Mouse (Mus musculus) heart, embryonic 13.5 days (tissue): ENCODE measurements around the gene Ifitm3. TPM values are rescaled to one million over a fixed set of nuclear protein-coding genes. Genes with fewer than 3 reads are reported as not detected.
A peak's percentile ranks its signal among the peaks of the same experiment; 100 is the strongest.
"Not testable (repeated sequence)": the region's sequence is repeated elsewhere in the genome, so short reads cannot be mapped to it uniquely, and the experiment has no call there.

Experiments
- ATAC-seq: fragments of 200-750 bp; cut with Nextera tagmentation; 2 replicates; pipeline ENCODE4 v1.8.0; 2017; ENCODE audit warnings: moderate TSS enrichment; ENCODE audit not compliant: insufficient number of reproducible peaks, low FRiP score, low TSS enrichment; ENCODE audit errors: extremely low read depth
- H3K27ac ChIP-seq: fragments of 300-500 bp; sonication (generic); replicated peaks from 2 replicates; pipeline ENCODE4 v1.5.1; 2015; ENCODE audit warnings: moderate library complexity, mild to moderate bottlenecking, inconsistent platforms
- H3K27me3 ChIP-seq: fragments of 300-500 bp; sonication (generic); replicated peaks from 2 replicates; pipeline ENCODE4 v1.6.1; 2015; ENCODE audit warnings: mild to moderate bottlenecking, inconsistent platforms
- H3K36me3 ChIP-seq: fragments of 300-500 bp; sonication (generic); 2 replicates; pipeline ENCODE4 v1.6.1; 2015; ENCODE audit warnings: mild to moderate bottlenecking, inconsistent platforms
- H3K4me1 ChIP-seq: fragments of 300-500 bp; sonication (generic); 2 replicates; pipeline ENCODE4 v1.6.1; 2015; ENCODE audit warnings: inconsistent platforms
- H3K4me2 ChIP-seq: fragments of 300-500 bp; sonication (generic); 2 replicates; pipeline ENCODE4 v1.6.1; 2015; ENCODE audit warnings: inconsistent platforms, mild to moderate bottlenecking, moderate library complexity
- H3K4me3 ChIP-seq: fragments of 300-500 bp; sonication (generic); 2 replicates; pipeline ENCODE4 v1.5.1; 2015; ENCODE audit warnings: moderate library complexity, mild to moderate bottlenecking, inconsistent platforms
- H3K9ac ChIP-seq: fragments of 300-500 bp; sonication (generic); 2 replicates; pipeline ENCODE4 v1.6.1; 2015; ENCODE audit warnings: inconsistent platforms, mild to moderate bottlenecking, moderate library complexity
- H3K9me3 ChIP-seq: fragments of 300-500 bp; sonication (generic); 2 replicates; pipeline ENCODE4 v1.6.1; 2016; ENCODE audit warnings: inconsistent platforms
- WGBS: fragments of 180-500 bp; shearing (Covaris S2); methylation state at CpG from one replicate; pipeline ENCODE4 v1.1.7; 2015; ENCODE audit warnings: mixed read lengths; 5-methylcytosine and 5-hydroxymethylcytosine counted together
- polyA plus RNA-seq: library from polyadenylated mRNA; unstranded; fragments of >200 nt; fragmentation: Nextera tagmentation; extraction: Ambion mirVana; gene quantifications from 2 replicates; pipeline ENCODE4 v1.2.1, GENCODE M21; 2015

The Ifitm3 gene
- polyA plus RNA-seq, 1 experiment from 2014 or later: 73.2 TPM

- H3K27ac ChIP-seq: peak overlapping the region; percentile 75; the same call in 1 of the 2 replicates
- H3K4me3 ChIP-seq: no peak overlapping the region
- H3K9ac ChIP-seq: no peak overlapping the region
- no peak overlapping the region for H3K4me2 ChIP-seq
- no peaks in the 10 kb centered on the region for H3K36me3 ChIP-seq
- peaks cover 70% of the 10 kb centered on the region for H3K27me3 ChIP-seq
- peaks cover 19% of the 10 kb centered on the region for H3K4me1 ChIP-seq
- no peaks in the 10 kb centered on the region for H3K9me3 ChIP-seq
- no peak for ATAC-seq
- WGBS: 12% methylated on average over 7 of the region's 7 CpGs
Observed at GRCm38 (mm10) chr7:140970931-140971330, 39.6 kb downstream of the Ifitm3 start.

GRCm38 (mm10) chr7:140968710-140969109, 41.9 kb downstream of the Ifitm3 start:
- WGBS: 7% methylated on average over 3 of the region's 3 CpGs
- Histone ChIP-seq H3K27me3 (peaks cover 62% of the 10 kb centered on the region), H3K4me1 (peaks cover 13% of the 10 kb centered on the region)
- not testable (repeated sequence) for ATAC-seq, H3K4me3 ChIP-seq, H3K36me3 ChIP-seq, H3K27ac ChIP-seq, H3K9ac ChIP-seq, H3K9me3 ChIP-seq, H3K4me2 ChIP-seq

GRCm38 (mm10) chr7:140967862-140968591, 42.5 kb downstream of the Ifitm3 start:
- Histone ChIP-seq H3K4me3 (no peak overlapping the region), H3K9me3 (no peaks in the 10 kb centered on the region), H3K27ac (no peak overlapping the region), H3K9ac (no peak overlapping the region), H3K36me3 (no peaks in the 10 kb centered on the region), H3K4me2 (no peak overlapping the region), H3K4me1 (peaks cover 13% of the 10 kb centered on the region), H3K27me3 (peaks cover 55% of the 10 kb centered on the region)
- ATAC-seq: no peak; the same call in 1 of the 2 replicates
- 12% methylated on average over 14 of the region's 14 CpGs for WGBS

DNA sequence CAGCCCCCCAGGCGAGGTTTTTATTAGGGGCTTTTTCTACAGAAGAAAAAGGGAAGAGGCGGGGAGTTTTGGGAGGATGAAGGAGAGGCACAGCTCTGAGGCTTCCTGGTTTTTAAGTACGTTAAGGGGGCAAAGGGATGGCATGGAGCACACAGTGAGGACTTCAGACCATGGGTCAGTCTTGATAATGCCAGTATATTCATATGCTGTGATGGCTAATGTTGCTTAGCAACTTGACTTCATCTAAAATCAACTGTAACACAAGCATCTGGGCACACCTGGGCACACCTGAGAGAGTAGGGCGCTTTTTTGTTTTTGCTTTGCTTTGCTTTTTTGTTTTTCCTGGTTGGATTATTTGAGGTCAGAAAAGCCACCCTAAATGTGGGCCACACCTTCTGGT, 43.6 kb downstream of the Ifitm3 start, which contains the start of gene Ifitm1:
Ifitm1 (plus strand) TSS at position 301 of the 400 bp plus-strand sequence.
- 72% methylated on average over 4 of the region's 4 CpGs for WGBS
- no peak within 1 kb of the TSS for H3K27ac ChIP-seq
- H3K9me3 ChIP-seq: no peaks in the 10 kb centered on the region
- H3K4me1 ChIP-seq: peaks cover 13% of the 10 kb centered on the region
- ATAC-seq: no peak
- no peaks in the 10 kb centered on the region for H3K36me3 ChIP-seq
- H3K9ac ChIP-seq: no peak within 1 kb of the TSS
- no peak within 1 kb of the TSS for H3K4me3 ChIP-seq
- H3K27me3 ChIP-seq: peaks cover 49% of the 10 kb centered on the region
- no peak within 1 kb of the TSS for H3K4me2 ChIP-seq

DNA sequence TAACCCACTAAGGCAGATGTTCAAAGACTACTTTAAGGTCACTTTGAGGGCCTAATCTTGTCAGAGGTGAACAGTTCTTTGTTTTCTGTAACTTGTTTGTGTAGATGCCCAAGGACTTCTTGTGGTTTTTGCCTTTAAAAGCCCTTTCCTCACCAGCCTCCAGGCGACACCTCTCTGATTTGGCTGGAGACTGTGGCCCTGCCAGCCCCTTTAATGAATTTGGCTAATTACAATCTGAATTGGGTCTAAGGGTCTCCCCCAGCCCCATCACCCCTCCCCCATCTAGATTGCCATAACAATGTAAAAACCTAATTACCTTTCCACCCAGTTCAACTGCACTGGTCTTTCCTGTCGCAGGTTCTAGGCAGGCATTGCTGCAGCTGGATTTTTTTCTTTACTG, 47.8 kb downstream of the Ifitm3 start:
- ATAC-seq: no peak
- H3K9me3 ChIP-seq: no peaks in the 10 kb centered on the region
- 68% methylated on average over 2 of the region's 2 CpGs for WGBS
- H3K27me3 ChIP-seq: peaks cover 32% of the 10 kb centered on the region
- H3K4me1 ChIP-seq: no peaks in the 10 kb centered on the region; the same call in 1 of the 2 replicates
- H3K4me3 ChIP-seq: no peak overlapping the region
- no peak overlapping the region for H3K4me2 ChIP-seq
- no peak overlapping the region for H3K27ac ChIP-seq
- no peaks in the 10 kb centered on the region for H3K36me3 ChIP-seq
- H3K9ac ChIP-seq: no peak overlapping the region

DNA sequence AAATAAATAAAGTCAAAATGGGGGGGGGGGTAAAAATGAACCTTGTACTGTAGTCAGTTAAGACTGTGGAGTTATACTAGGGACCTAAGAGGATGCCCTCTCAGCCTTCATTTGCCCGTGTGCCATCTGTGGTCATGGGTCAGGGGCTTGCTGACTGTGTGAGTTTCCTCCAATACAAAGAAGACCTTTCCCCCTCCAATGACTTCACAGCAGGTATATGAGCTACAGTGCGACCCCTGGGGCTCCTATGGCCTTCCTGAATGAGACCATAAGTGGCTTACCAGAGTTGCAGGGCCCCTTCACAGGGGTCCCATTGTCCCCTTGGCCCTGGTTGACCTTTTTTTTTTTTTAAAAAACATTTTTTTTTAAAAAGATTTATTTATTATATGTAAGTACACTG, 49.2 kb downstream of the Ifitm3 start:
- Histone ChIP-seq H3K9ac (no peak overlapping the region), H3K9me3 (no peaks in the 10 kb centered on the region), H3K27me3 (peaks cover 20% of the 10 kb centered on the region), H3K4me2 (no peak overlapping the region), H3K4me3 (no peak overlapping the region), H3K36me3 (no peaks in the 10 kb centered on the region), H3K4me1 (peaks cover 2% of the 10 kb centered on the region), H3K27ac (no peak overlapping the region)
- ATAC-seq: no peak
- WGBS: 53% methylated on average over 2 of the region's 2 CpGs

DNA sequence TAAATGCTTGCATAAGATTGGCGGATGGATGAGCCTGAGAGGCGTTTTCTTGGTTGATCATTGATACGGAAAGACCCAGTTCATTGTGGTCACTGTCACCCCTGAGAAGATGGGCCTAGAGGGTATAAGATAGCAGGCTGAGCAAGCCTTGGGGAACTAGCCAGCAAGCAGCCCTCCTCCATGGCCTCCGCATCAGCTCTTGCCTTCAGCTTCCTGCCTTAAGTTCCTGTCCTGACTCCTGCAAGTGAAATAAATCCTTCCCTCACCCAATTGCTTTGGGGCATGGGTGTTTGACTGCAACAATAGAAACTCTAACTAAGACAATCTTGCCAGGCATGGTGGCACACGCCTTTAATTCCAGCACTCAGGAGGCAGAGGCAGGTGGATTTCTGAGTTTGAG, 50.5 kb downstream of the Ifitm3 start:
- H3K27me3 ChIP-seq: peaks cover 17% of the 10 kb centered on the region
- 76% methylated on average over 5 of the region's 5 CpGs for WGBS

More for the DNA sequence above, 50.5 kb downstream of the Ifitm3 start:
- H3K4me1 ChIP-seq: peaks cover 8% of the 10 kb centered on the region
- no peak for ATAC-seq
- no peaks in the 10 kb centered on the region for H3K9me3 ChIP-seq
- H3K9ac ChIP-seq: no peak overlapping the region
- H3K4me3 ChIP-seq: no peak overlapping the region
- no peaks in the 10 kb centered on the region for H3K36me3 ChIP-seq
- H3K27ac ChIP-seq: no peak overlapping the region
- H3K4me2 ChIP-seq: no peak overlapping the region

Other genes starting within 250 kb of the Ifitm3 start
- not detected in 2 replicates for gene Cyp2e1, start 247.0 kb downstream of the Ifitm3 start, polyA plus RNA-seq
- gene Syce1, start 222.9 kb downstream of the Ifitm3 start, polyA plus RNA-seq: 0.23 and 0.29 TPM in 2 replicates
- 0.66 and 0.90 TPM in 2 replicates for gene Zfp941, start 188.6 kb downstream of the Ifitm3 start, polyA plus RNA-seq
- 0.24 and 0.90 TPM in 2 replicates for gene Urah, start 175.8 kb downstream of the Ifitm3 start, polyA plus RNA-seq
- gene Scgb1c1, start 165.2 kb downstream of the Ifitm3 start, polyA plus RNA-seq: not detected in 2 replicates
- gene Odf3, start 163.0 kb downstream of the Ifitm3 start, polyA plus RNA-seq: 0.09 TPM in 1 of 2 replicates, not detected in the other
- gene Gm45785, start 154.4 kb downstream of the Ifitm3 start, polyA plus RNA-seq: not detected in 2 replicates
- gene Ric8a, start 153.8 kb downstream of the Ifitm3 start, polyA plus RNA-seq: 40.1 and 46.2 TPM in 2 replicates
- 28.6 and 29.0 TPM in 2 replicates for gene Bet1l, start 153.2 kb downstream of the Ifitm3 start, polyA plus RNA-seq
- gene Psmd13, start 128.8 kb downstream of the Ifitm3 start, polyA plus RNA-seq: 164 and 190 TPM in 2 replicates
- gene Sirt3, start 128.5 kb downstream of the Ifitm3 start, polyA plus RNA-seq: 40.7 and 48.7 TPM in 2 replicates
- gene Cox8b, start 110.3 kb downstream of the Ifitm3 start, polyA plus RNA-seq: 142 and 148 TPM in 2 replicates
- gene Nlrp6, start 89.9 kb downstream of the Ifitm3 start, polyA plus RNA-seq: 0.05 and 0.20 TPM in 2 replicates
- 13.1 and 13.8 TPM in 2 replicates for gene Pgghg, start 69.4 kb downstream of the Ifitm3 start, polyA plus RNA-seq
- gene Ifitm5, start 60.5 kb downstream of the Ifitm3 start, polyA plus RNA-seq: 1.2 TPM in 2 replicates
- gene Gm45717, start 54.8 kb downstream of the Ifitm3 start, polyA plus RNA-seq: not detected in 2 replicates
- gene Ifitm2, start 54.8 kb downstream of the Ifitm3 start, polyA plus RNA-seq: 505 and 535 TPM in 2 replicates
- gene Ifitm1, start 43.5 kb downstream of the Ifitm3 start, polyA plus RNA-seq: 9.7 and 15.9 TPM in 2 replicates
- 0.24 and 0.31 TPM in 2 replicates for gene Ifitm6, start 7.2 kb upstream of the Ifitm3 start, polyA plus RNA-seq
- not detected in 2 replicates for gene Gm17387, start 18.4 kb upstream of the Ifitm3 start, polyA plus RNA-seq
- gene B4galnt4, start 50.3 kb upstream of the Ifitm3 start, polyA plus RNA-seq: 1.6 and 2.7 TPM in 2 replicates
- gene Pkp3, start 67.4 kb upstream of the Ifitm3 start, polyA plus RNA-seq: 0.31 and 0.72 TPM in 2 replicates
- 3.4 and 3.5 TPM in 2 replicates for gene Sigirr, start 89.8 kb upstream of the Ifitm3 start, polyA plus RNA-seq
- gene Ano9, start 107.0 kb upstream of the Ifitm3 start, polyA plus RNA-seq: 0.21 and 0.23 TPM in 2 replicates
- 57.9 and 66.4 TPM in 2 replicates for gene Ptdss2, start 111.6 kb upstream of the Ifitm3 start, polyA plus RNA-seq
- gene Rnh1, start 162.1 kb upstream of the Ifitm3 start, polyA plus RNA-seq: 92.2 and 102 TPM in 2 replicates
- gene Hras, start 183.2 kb upstream of the Ifitm3 start, polyA plus RNA-seq: 67.5 and 90.7 TPM in 2 replicates
- gene Lrrc56, start 183.4 kb upstream of the Ifitm3 start, polyA plus RNA-seq: 3.1 and 3.3 TPM in 2 replicates
- 0.56 and 0.72 TPM in 2 replicates for gene Lmntd2, start 203.3 kb upstream of the Ifitm3 start, polyA plus RNA-seq
- 15.1 and 15.3 TPM in 2 replicates for gene Rassf7, start 205.1 kb upstream of the Ifitm3 start, polyA plus RNA-seq
- 43.5 and 46.2 TPM in 2 replicates for gene Phrf1, start 218.0 kb upstream of the Ifitm3 start, polyA plus RNA-seq